Mouse (Mus musculus) bone marrow, adult 2 months (tissue): ENCODE data around the gene Adam34. TPM values are rescaled to one million over a fixed set of nuclear protein-coding genes. Genes with fewer than 3 reads are reported as not detected.
"Not testable (repeated sequence)": the region's sequence is repeated elsewhere in the genome, so short reads cannot be mapped to it uniquely, and the experiment has no call there.

Experiments used
- H3K27ac ChIP-seq: fragments of 200-500 bp; 2 replicates; pipeline ENCODE4 v1.5.1; 2012; ENCODE audit warnings: low read depth, mild to moderate bottlenecking, control low read depth, inconsistent platforms, low read length; ENCODE audit not compliant: control insufficient read depth, poor library complexity, insufficient read depth
- H3K4me1 ChIP-seq: fragments of 200-500 bp; 2 replicates; pipeline ENCODE4 v1.6.1; 2011; ENCODE audit warnings: low read length; ENCODE audit not compliant: control insufficient read depth, insufficient read depth
- H3K4me3 ChIP-seq: fragments of 200-500 bp; replicated peaks from 2 replicates; pipeline ENCODE3; 2011; ENCODE audit warnings: mild to moderate bottlenecking, low read depth, low read length, control low read depth; ENCODE audit not compliant: control insufficient read depth
- CTCF ChIP-seq: fragments of 200-500 bp; IDR thresholded peaks from 2 replicates; pipeline ENCODE4 v1.5.1; 2011; ENCODE audit warnings: low read length, control low read depth; ENCODE audit not compliant: control insufficient read depth, insufficient read depth
- POLR2A ChIP-seq: fragments of 200-500 bp; IDR thresholded peaks from 2 replicates; pipeline ENCODE4 v1.6.1; 2011; ENCODE audit warnings: low read depth, mild to moderate bottlenecking, control low read depth, low read length, borderline replicate concordance; ENCODE audit not compliant: control insufficient read depth
- WGBS: fragments of 180-500 bp; shearing (Covaris S2); methylation state at CpG from one replicate; pipeline ENCODE4 v1.1.7; 2018; 5-methylcytosine and 5-hydroxymethylcytosine counted together
- polyA plus RNA-seq: library from polyadenylated mRNA; stranded (reverse); fragments of >200 nt; gene quantifications from 2 replicates; pipeline ENCODE4 v1.2.4, GENCODE M21; 2011; ENCODE audit warnings: low replicate concordance; ENCODE audit not compliant: missing spikeins, insufficient read depth, insufficient read length

The Adam34 gene
- not detected in 2 replicates for polyA plus RNA-seq

DNA sequence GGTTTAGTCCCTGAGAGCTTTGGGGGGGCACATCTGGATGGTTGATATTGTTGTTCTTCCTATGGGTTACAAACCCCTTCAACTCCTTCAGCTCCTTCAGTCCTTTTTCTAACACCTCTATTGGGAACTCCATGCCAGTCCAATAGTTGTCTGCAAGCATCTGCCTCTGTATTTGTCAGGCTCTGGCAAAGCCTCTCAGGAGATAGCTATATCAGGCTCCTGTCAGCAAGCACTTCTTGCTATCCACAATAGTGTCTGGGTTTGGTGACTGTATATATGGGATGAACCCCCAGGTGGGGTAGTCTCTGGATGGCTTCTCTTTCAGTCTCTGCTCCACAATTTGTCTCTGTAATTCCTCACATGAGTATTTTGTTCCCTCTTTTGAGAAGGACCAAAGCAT lies at the start of gene Adam34:
Gene Adam34, minus strand, starts transcription at position 101 of the 400 bp plus-strand sequence.
- H3K27ac ChIP-seq = no peak within 1 kb of the TSS
- TF ChIP-seq POLR2A (no peak), CTCF (no peak)
- no peaks in the 10 kb centered on the region for H3K4me1 ChIP-seq
- H3K4me3 ChIP-seq = no peak within 1 kb of the TSS

DNA sequence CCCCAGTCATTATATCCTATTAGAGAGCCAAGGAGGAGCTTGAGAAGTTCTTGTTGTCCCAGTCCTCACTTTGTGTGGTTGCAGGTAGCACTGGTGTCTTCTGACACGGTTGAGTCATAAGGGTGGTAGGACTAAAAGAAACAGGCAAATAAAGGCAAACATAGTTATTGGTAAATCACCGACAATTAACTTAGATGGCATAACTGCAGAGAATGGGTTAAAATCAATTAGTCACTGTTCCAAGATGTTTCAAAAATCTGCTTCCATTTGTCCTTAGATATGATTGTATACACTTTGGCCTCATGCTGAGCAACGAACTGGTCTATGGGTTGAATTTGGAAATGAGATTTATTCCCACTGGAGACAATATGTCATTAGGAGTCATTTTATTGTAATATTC lies 82.7 kb downstream of the Adam34 start, which contains the start of gene Gm5346:
Gene Gm5346, minus strand, starts transcription at position 101 of the 400 bp plus-strand sequence.
- Histone ChIP-seq H3K4me1 (no peaks in the 10 kb centered on the region), H3K4me3 (no peak within 1 kb of the TSS), H3K27ac (no peak within 1 kb of the TSS)
- no peak for TF ChIP-seq CTCF
- WGBS = 70% methylated on average over 3 of the region's 3 CpGs

DNA sequence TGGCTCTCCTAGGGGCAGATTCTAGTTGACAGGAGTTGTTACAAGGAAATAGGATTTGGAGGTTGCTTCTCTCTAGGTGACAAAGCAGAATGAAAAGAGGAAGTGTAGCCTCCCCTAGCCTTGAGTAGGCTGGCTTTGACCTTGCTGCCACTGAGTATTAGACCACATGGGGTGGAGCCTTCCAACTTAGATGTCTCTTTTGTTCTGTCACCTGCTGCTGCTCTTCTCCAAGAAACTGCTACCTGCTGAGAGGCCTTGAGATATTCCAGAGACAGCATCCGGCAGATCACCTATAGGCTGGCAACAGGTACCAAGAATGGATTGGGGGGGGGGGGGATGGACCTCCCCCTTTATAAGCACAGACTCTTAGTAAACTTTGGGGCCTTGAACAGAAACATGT lies 93.8 kb downstream of the Adam34 start:
- no peak overlapping the region for H3K4me3 ChIP-seq
- 73% methylated on average over 1 of the region's 1 CpGs for WGBS
- TF ChIP-seq POLR2A (no peak), CTCF (no peak)
- H3K4me1 ChIP-seq = no peaks in the 10 kb centered on the region
- H3K27ac ChIP-seq = no peak overlapping the region

DNA sequence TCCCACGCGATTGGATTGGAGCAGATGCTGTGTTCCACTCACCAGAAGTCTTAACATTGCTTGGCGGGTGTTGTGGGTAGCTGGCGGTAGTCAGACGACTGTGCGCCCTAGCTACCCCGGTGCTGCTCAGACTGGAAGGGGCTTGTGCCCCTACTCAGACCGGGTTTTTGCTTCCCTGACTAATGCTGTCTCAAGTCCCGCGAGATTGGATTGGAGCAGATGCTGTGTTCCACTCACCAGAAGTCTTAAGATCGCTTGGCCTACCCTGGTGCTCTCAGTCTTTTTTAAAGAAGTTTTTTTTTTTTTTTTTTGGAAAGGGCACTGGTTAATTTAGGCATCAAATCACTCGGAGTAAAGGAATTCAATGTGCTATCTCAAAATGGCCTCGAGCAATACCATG lies 106.2 kb downstream of the Adam34 start:
- H3K27ac ChIP-seq, H3K4me3 ChIP-seq, H3K4me1 ChIP-seq: not testable (repeated sequence)
- 74% methylated on average over 13 of the region's 13 CpGs for WGBS

DNA sequence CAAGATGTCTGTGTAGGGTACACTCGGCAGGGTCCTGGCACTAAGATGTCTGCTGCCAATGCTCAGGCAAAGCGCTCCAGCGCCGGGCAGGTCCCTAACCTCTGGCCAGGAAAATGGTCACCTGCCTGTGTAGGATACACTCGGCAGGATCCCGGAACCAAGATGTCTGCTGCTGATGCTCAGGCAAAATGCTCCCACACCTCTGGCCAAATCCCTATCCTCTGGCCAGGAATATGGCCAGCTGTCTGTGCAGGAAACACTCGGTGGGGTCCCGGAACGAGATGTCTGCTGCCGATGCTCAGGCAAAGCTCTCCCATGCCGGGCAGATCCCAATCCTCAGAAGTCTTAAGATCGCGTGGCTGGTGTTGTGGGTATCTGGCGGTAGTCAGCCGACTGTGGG lies 106.7 kb downstream of the Adam34 start:
- H3K27ac ChIP-seq, H3K4me3 ChIP-seq, H3K4me1 ChIP-seq: not testable (repeated sequence)
- 81% methylated on average over 15 of the region's 15 CpGs for WGBS

Other genes starting within 250 kb of the Adam34 start
- gene Adam26b, start 181.9 kb downstream of the Adam34 start, polyA plus RNA-seq = not detected in 2 replicates
- not detected in 2 replicates for gene Adam26a, start 133.3 kb downstream of the Adam34 start, polyA plus RNA-seq
- gene Gm5346, start 82.8 kb downstream of the Adam34 start, polyA plus RNA-seq = not detected in 2 replicates